Mouse (Mus musculus): ENCODE results near the gene Prkar1a. TPM values are rescaled to one million over a fixed set of nuclear protein-coding genes. Genes with fewer than 3 reads are reported as not detected.

Gene Prkar1a
- 145 and 150 TPM in 2 replicates for polyA plus RNA-seq (2012; rRNA removed)

DNA sequence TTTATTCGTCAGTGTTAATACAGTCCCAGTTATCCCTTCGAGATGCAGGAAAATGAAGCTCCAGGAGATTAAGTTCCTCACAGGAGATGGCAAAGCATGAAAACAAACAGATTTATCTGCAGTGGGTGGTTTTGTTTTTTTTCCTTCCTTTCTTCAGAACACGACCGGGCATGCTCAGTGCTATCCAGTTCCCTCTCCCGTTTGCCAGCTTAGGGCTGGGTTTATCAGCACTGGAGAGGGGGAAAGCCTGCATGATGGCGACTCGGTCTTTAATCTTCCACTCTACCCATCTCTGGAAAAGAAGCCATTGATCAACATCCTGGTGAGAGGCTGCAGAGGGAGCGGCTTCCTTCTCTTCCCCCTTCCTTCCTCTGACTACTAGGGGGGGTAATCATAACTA lies at the start of gene Prkar1a:
TSS of gene Prkar1a (plus strand) at position 200 of the 400 bp plus-strand sequence.
- DNase-seq, result no peak
- peaks cover 18% of the 10 kb centered on the region for H3K4me1 ChIP-seq (replicated peaks; ENCODE audit: control insufficient read depth, insufficient read depth, low read length)
- peak within 1 kb of the TSS; percentile 78 for H3K4me3 ChIP-seq (ENCODE audit: control insufficient read depth, insufficient read depth, low read length)
- H3K27ac ChIP-seq (ENCODE audit: control insufficient read depth, insufficient read depth, low read length), result no peak within 1 kb of the TSS
- WGBS, result 9% methylated on average over 8 of the region's 8 CpGs
- no peak for TF ChIP-seq POLR2A (IDR thresholded peaks at IDR 0.05; ENCODE audit: control insufficient read depth, extremely low read depth, insufficient read depth, low read length, poor library complexity)
- TF ChIP-seq CTCF (IDR thresholded peaks at IDR 0.05; ENCODE audit: borderline replicate concordance, control insufficient read depth, extremely low read depth, insufficient read depth, low read length, poor library complexity), result no peak
- no peaks in the 10 kb centered on the region for H3K27me3 ChIP-seq (ENCODE audit: control insufficient read depth, insufficient read depth, low read length)
- H3K36me3 ChIP-seq (ENCODE audit: control insufficient read depth, insufficient read depth, low read length), result peaks cover 6% of the 10 kb centered on the region

DNA sequence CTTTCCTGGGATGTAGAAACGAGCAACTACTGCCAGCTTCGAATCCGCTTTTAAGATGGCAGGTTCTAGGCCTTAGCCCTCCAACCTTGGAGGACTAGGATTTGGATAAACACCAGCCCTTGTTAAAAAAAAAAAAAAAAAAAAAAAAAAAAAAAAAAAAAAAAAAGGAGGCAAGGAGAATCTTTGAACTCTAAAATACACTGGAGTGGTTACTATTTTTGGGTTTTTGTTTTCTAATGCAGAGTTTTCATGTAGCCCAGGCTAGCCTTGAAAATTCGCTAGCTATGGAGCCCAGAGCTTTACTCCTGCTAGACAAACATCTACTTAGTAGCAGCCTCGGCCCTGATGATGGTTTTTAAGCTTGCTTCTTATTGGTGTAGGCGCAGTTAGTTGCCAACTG lies 41.6 kb upstream of the Prkar1a start:
- DNase-seq, result no peak
- no peaks in the 10 kb centered on the region for H3K36me3 ChIP-seq (ENCODE audit: control insufficient read depth, insufficient read depth, low read length)
- H3K4me1 ChIP-seq (replicated peaks; ENCODE audit: control insufficient read depth, insufficient read depth, low read length), result peaks cover 18% of the 10 kb centered on the region
- 94% methylated on average over 6 of the region's 6 CpGs for WGBS
- H3K27me3 ChIP-seq (ENCODE audit: control insufficient read depth, insufficient read depth, low read length), result no peaks in the 10 kb centered on the region
- H3K27ac ChIP-seq (ENCODE audit: control insufficient read depth, insufficient read depth, low read length), result no peak overlapping the region
- TF ChIP-seq CTCF (IDR thresholded peaks at IDR 0.05; ENCODE audit: borderline replicate concordance, control insufficient read depth, extremely low read depth, insufficient read depth, low read length, poor library complexity), result no peak
- H3K4me3 ChIP-seq (ENCODE audit: control insufficient read depth, insufficient read depth, low read length), result no peak overlapping the region

DNA sequence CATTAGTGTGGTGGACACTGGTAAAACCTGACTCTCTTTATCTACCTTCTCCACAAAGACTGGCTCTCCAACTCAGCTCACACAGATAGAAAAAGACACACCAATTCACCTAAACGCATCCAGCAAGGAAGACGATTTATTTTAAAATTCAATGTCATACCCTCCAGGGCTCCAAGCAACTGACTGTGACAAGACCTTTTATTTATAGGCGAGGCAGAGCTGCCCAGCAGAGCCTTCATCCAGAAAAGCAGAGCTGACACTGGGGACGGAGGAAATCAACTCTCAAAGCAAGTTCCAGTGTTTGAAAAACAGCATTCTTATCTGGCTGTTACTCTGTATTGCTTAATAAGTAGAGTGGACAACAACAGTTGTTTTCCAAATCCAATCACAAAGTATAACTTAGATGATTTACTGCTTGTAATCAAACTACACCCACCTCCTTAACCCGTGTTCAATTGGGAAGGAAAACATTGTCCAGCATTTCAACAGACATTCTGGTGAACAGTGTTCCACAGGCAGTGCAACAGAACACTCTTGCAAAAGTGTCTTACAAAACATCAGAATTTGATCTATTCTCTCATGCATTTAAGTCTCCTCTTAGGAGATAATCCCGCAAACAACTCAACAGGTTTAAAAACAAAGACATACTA lies 40.1 kb upstream of the Prkar1a start:
- no peak overlapping the region for H3K4me3 ChIP-seq (ENCODE audit: control insufficient read depth, insufficient read depth, low read length)
- WGBS, result 87% methylated on average over 6 of the region's 6 CpGs
- H3K36me3 ChIP-seq (ENCODE audit: control insufficient read depth, insufficient read depth, low read length), result no peaks in the 10 kb centered on the region
- H3K27ac ChIP-seq (ENCODE audit: control insufficient read depth, insufficient read depth, low read length), result no peak overlapping the region
- H3K4me1 ChIP-seq (replicated peaks; ENCODE audit: control insufficient read depth, insufficient read depth, low read length), result peaks cover 18% of the 10 kb centered on the region
- no peaks in the 10 kb centered on the region for H3K27me3 ChIP-seq (ENCODE audit: control insufficient read depth, insufficient read depth, low read length)
- DNase-seq, result no peak
- TF ChIP-seq POLR2A (IDR thresholded peaks at IDR 0.05; ENCODE audit: control insufficient read depth, extremely low read depth, insufficient read depth, low read length, poor library complexity) (no peak), CTCF (IDR thresholded peaks at IDR 0.05; ENCODE audit: borderline replicate concordance, control insufficient read depth, extremely low read depth, insufficient read depth, low read length, poor library complexity) (no peak)

DNA sequence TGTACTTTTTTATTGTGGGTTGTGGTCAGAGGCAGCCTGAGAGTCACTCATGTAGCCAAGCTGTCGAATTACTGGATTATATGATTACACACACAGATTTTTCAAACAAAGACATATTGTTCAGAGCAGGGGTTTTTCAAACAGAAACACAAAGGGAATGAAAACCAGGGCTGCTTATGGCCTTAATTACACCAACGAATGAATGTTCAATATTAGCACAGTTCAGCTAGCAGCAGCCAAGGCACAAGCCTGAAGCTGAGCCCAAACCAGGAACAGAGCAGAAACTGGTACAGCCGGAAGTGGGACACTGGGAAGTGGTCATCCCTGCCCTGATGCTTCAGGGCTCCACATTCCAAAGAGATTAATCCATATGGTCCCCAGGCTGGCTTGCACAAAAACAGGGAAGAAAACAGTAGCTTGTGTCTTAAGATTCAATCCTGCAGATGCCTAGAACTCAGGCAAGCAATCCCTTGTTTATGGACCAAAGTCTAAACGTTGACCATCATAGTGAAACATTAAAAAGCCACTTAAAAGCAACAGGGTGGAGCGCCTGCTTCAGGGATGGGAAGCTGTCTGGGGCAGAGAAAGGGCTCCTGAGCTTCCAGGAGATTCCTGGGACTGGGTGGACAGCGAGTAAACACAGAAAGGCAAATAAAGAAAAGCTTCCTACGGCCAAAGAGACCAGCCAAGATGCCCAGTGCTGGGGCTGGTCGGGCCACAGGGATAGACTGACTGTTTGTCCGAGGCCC lies 39.0 kb upstream of the Prkar1a start:
- Histone ChIP-seq H3K36me3 (ENCODE audit: control insufficient read depth, insufficient read depth, low read length) (no peaks in the 10 kb centered on the region), H3K4me1 (replicated peaks; ENCODE audit: control insufficient read depth, insufficient read depth, low read length) (peaks cover 18% of the 10 kb centered on the region), H3K27me3 (ENCODE audit: control insufficient read depth, insufficient read depth, low read length) (no peaks in the 10 kb centered on the region), H3K4me3 (ENCODE audit: control insufficient read depth, insufficient read depth, low read length) (peak overlapping the region; percentile 50; the same call in 1 of the 2 replicates), H3K27ac (ENCODE audit: control insufficient read depth, insufficient read depth, low read length) (no peak overlapping the region)
- TF ChIP-seq POLR2A (IDR thresholded peaks at IDR 0.05; ENCODE audit: control insufficient read depth, extremely low read depth, insufficient read depth, low read length, poor library complexity) (no peak), CTCF (IDR thresholded peaks at IDR 0.05; ENCODE audit: borderline replicate concordance, control insufficient read depth, extremely low read depth, insufficient read depth, low read length, poor library complexity) (no peak)
- DNase-seq, result no peak
- WGBS, result 39% methylated on average over 9 of the region's 9 CpGs

DNA sequence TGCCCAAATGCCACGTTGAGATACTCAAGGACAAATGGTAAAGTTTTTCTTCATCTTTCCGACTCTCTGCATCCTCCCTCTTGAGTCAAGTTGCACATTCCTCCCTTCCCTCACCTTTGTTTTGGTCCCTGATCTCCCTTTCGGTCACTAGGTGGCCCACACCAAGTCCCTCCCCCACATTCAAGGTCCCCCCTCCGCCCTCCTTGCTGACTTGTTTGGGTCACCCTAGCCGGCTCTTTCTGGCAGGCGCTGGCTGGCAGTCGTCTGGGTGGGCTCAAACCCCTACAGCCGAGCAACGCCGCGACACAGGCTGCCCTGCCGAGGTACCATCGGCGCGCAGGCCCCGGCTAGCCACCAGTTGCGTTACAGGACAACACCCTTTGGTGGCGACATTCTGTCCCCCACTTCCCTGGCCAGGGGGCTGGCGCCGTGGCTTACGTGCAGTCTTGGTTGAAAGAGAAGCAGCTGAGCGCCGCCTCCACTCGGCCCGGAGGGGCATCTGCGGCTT lies 38.4 kb upstream of the Prkar1a start:
- DNase-seq, result no peak
- H3K27ac ChIP-seq (ENCODE audit: control insufficient read depth, insufficient read depth, low read length), result no peak overlapping the region
- TF ChIP-seq POLR2A (IDR thresholded peaks at IDR 0.05; ENCODE audit: control insufficient read depth, extremely low read depth, insufficient read depth, low read length, poor library complexity), result no peak
- TF ChIP-seq CTCF (IDR thresholded peaks at IDR 0.05; ENCODE audit: borderline replicate concordance, control insufficient read depth, extremely low read depth, insufficient read depth, low read length, poor library complexity), result no peak
- H3K27me3 ChIP-seq (ENCODE audit: control insufficient read depth, insufficient read depth, low read length), result no peaks in the 10 kb centered on the region
- under 1% methylated on average over 24 of the region's 26 CpGs for WGBS
- no peaks in the 10 kb centered on the region for H3K36me3 ChIP-seq (ENCODE audit: control insufficient read depth, insufficient read depth, low read length)
- peak overlapping the region; percentile 50 for H3K4me3 ChIP-seq (ENCODE audit: control insufficient read depth, insufficient read depth, low read length)
- H3K4me1 ChIP-seq (replicated peaks; ENCODE audit: control insufficient read depth, insufficient read depth, low read length), result peaks cover 18% of the 10 kb centered on the region

DNA sequence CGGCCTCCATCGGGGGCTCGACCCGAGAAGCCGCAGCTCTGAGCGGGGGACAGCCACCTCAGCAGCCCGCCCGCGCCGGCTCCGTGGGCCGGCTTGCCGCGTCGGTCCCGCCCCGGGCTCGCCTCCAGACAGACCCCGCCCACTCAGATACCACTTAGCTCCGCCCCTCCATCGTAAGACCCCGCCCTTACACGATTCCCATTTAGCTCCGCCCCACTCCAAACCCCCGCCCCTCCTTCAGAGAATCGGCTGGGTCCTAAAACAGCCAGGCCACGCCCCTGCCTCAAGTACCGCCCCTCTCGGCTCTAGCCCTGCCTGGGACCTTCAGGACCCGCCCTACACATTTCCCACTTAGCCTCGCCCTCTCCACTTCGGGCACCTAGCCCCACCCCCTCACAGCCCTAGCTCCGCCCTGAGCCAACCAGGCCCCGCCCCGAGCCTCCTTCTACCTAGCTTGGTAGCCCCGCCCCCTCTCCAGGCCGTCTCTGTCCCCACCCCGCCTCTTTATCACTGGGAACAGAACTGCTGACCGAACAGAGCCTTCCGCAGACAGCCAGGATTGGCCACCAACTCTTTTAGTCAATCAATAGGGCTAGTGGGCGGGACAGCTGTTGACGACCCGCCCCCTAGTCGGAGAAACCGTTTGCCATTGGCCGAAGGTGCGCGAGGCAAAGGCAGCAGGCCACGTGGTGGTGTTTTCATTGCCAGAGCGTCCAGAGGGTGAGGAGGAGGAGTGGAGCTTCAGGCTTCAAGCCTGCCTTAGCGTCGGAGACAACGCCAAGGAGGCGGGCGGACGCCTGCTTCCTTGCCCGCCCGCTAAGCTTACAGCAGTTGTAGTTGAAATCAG lies 37.7 kb upstream of the Prkar1a start, which contains the start of gene Wipi1:
TSS of gene Wipi1 (minus strand) at position 665 of the 847 bp plus-strand sequence.
- no peaks in the 10 kb centered on the region for H3K27me3 ChIP-seq (ENCODE audit: control insufficient read depth, insufficient read depth, low read length)
- DNase-seq, result peak; percentile 90
- 0 out of 2 replicates have a peak, but pooled peaks have one; percentile 7 for TF ChIP-seq CTCF (IDR thresholded peaks at IDR 0.05; ENCODE audit: borderline replicate concordance, control insufficient read depth, extremely low read depth, insufficient read depth, low read length, poor library complexity)
- no peak for TF ChIP-seq POLR2A (IDR thresholded peaks at IDR 0.05; ENCODE audit: control insufficient read depth, extremely low read depth, insufficient read depth, low read length, poor library complexity)
- no peaks in the 10 kb centered on the region for H3K36me3 ChIP-seq (ENCODE audit: control insufficient read depth, insufficient read depth, low read length)
- H3K4me1 ChIP-seq (replicated peaks; ENCODE audit: control insufficient read depth, insufficient read depth, low read length), result peaks cover 18% of the 10 kb centered on the region
- no peak within 1 kb of the TSS for H3K27ac ChIP-seq (ENCODE audit: control insufficient read depth, insufficient read depth, low read length)
- 1% methylated on average over 58 of the region's 58 CpGs for WGBS
- H3K4me3 ChIP-seq (ENCODE audit: control insufficient read depth, insufficient read depth, low read length), result peak within 1 kb of the TSS; percentile 50

Data from thymus, adult 2 months (tissue).